Mouse (Mus musculus) CD8-positive naive resting alpha-beta T cell, adult 2 months (primary cell): ENCODE measurements around the gene Bmpr1a.
"Not testable (repeated sequence)": the region's sequence is repeated elsewhere in the genome, so short reads cannot be mapped to it uniquely, and the experiment has no call there.

Source experiments
- DNase-seq, 2 experiments: peaks; one replicate each; pipeline ENCODE4 v3.0.0; 2022; ENCODE audit warnings: low read depth in 2 of 2, low spot score in 2 of 2

Gene Bmpr1a

GRCm38 (mm10) chr14:34453648-34454047 lies 49.5 kb downstream of the Bmpr1a start:
- DNase-seq = no peak

DNA sequence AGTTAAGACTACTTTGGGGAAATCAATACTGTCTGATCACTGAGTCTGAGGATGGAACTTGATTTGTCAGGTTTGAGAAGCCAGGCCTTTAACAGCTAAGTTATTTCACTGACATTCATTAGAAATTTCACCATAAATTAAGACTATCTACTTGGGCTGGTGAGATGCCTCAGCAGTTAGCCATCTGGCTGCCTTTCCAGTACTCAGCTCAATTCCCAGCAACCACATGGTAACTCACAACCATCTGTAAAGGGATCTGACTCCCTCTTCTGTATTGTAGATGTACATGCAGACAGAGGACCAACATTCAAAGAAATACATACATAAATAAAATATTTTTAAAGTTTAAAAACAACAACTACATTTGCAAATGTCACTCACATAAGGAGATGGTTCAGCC lies 51.3 kb downstream of the Bmpr1a start:
- DNase-seq = no peak

DNA sequence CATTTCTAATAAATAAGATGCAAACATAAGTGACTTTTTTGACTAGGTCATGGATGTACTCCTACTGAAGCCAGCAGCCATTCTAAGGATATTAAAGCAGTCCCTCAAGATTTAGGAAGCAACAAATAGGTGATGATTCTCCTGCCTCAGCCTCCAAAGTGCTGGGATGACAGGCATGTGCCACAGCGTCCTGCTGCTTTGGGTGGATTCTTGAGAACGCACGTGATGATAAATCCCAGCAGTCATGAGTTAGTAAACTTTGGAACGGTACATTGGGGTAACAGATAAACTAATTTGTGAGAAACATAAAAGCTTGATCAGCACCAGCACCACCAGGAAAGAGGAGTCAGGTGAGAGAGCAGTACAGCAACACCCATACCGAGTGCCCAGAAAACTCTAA lies 52.7 kb downstream of the Bmpr1a start:
- DNase-seq = no peak

- no peak for DNase-seq
Observed at GRCm38 (mm10) chr14:34449807-34450206, 53.3 kb downstream of the Bmpr1a start.

GRCm38 (mm10) chr14:34448398-34448797 lies 54.7 kb downstream of the Bmpr1a start:
- DNase-seq = no peak

DNA sequence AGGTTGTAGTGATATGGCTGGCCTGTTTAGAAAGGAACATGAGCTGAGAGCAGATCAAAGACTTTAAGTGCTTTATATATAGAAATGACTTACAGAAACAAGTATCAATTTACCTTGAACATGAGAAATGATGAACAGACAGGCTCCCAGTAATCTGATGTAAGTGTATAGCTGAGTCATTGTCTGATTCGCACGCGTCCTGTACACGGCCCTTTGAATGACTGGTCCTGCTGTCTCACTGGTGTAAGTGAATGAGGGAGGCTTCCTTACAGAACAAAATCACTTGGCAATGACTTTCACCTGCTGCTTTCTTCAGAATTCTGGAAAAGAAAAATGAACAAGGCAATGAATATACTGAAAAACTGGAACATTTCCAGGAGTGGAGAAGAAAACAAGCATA lies 55.5 kb downstream of the Bmpr1a start:
- DNase-seq = no peak

GRCm38 (mm10) chr14:34446624-34447023 lies 56.5 kb downstream of the Bmpr1a start:
- no peak for DNase-seq

DNA sequence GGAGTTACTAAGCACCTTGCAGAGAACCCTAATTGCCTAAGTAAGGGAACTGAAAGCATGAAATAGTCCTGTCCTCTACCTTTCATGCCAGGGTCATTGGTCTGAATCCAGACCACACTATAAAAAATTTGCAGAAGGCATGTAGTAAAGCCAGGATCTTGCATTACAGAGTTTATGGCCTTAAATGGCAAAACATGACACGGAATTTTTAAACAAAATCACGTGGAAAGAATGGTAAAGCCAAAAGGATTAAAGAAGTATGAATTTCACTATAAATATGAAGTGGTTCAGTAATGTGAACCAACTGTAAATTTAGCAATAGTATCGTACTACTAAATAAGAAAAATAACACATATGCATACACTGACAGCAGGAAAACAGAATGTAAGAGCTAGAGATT lies 57.8 kb downstream of the Bmpr1a start:
- DNase-seq = no peak

DNA sequence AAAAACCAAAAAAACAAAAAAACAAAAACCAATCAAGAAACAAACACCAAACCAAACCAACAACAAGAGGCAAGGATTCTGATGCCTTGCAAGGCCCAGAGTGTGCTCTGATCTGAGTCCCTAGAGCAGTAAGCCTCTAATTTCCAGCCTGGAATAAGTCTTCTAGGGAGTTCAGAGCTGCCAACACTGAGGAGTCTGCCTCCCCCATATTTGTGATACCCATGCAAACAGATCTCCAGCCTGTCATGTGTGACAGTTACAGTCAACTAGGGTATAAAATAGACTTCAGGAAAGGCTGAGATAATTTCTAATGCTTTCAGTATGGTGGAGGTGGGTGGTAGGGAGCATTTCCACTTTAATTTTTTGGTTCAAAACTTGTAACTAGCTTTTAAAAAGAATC lies 58.2 kb downstream of the Bmpr1a start:
- DNase-seq = no peak

GRCm38 (mm10) chr14:34444368-34444767 lies 58.8 kb downstream of the Bmpr1a start:
- no peak for DNase-seq

DNA sequence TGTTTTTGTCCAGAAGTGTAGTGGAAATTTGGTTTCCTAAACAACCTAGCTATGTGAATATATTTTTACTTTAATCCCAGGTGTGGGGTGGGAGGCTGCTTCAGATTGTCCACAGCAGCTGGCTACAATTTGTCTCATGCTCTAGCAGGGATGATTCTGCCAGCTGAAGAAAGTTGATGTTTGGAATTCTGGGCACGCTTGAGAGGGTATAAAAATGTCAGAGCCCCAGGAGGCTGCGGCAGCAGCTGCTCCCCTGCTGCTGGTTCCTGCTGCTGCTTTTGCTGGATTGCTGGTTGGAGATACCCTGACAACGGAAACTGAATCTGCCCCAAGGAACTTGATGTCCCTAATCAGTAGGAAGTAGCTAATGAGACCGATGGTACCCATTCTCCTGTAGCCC lies 60.6 kb downstream of the Bmpr1a start:
- DNase-seq = no peak

- DNase-seq = no peak
Observed at GRCm38 (mm10) chr14:34440526-34441066, 62.5 kb downstream of the Bmpr1a start.

- no peak for DNase-seq
Observed at GRCm38 (mm10) chr14:34429069-34429468, 74.1 kb downstream of the Bmpr1a start.

DNA sequence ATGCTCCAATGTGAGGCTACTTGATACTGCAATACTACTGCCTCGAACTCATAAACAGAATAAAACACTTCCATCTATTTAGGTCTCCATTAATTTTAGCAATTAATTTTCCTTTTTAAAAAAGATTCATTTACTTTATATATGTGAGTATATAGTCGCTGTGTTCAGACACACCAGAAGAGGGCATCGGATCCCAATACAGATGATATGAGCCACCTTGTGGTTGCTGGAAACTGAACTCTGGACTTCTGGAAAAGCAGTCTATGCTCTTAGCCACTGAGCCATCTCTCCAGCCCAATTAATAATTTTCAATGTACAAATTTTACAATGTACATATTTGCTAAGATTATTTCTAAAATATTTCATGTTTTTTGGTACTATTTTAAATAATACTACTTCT lies 74.9 kb downstream of the Bmpr1a start:
- DNase-seq = no peak

DNA sequence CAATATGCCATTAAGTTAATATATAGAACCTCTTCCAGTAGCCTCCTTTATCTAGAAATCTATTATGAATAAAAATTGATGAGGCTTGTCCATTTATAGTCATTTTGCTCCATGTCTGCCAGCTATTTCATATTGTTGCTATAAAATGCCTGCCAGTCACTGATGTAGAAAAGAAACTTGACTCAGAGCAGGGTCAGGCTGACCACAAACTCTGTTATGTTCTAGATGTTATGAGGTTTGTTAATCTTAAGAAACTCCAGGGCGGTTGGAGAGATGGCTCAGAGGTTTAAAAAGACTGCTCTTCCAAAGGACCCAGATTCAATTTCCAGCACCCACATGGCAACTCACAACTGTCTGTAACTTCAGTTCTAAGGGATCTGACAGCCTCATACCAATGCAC lies 82.1 kb downstream of the Bmpr1a start:
- DNase-seq = no peak

GRCm38 (mm10) chr14:34417501-34417900 lies 85.6 kb downstream of the Bmpr1a start:
- DNase-seq = no peak

GRCm38 (mm10) chr14:34416946-34417345 lies 86.2 kb downstream of the Bmpr1a start:
- not testable (repeated sequence) for DNase-seq

GRCm38 (mm10) chr14:34412164-34412896 lies 90.8 kb downstream of the Bmpr1a start:
- no peak for DNase-seq

- no peak for DNase-seq
Observed at GRCm38 (mm10) chr14:34410716-34411115, 92.4 kb downstream of the Bmpr1a start.

GRCm38 (mm10) chr14:34403424-34403823 lies 99.7 kb downstream of the Bmpr1a start:
- no peak for DNase-seq

GRCm38 (mm10) chr14:34402871-34403270 lies 100.3 kb downstream of the Bmpr1a start:
- DNase-seq = no peak

- peak; percentile 65 to 78 for DNase-seq
Observed at GRCm38 (mm10) chr14:34401135-34401534, 102.0 kb downstream of the Bmpr1a start.

- no peak for DNase-seq
Observed at GRCm38 (mm10) chr14:34400021-34400420, 103.1 kb downstream of the Bmpr1a start.
